Mouse (Mus musculus) central nervous system, embryonic 14 days (tissue): ENCODE results near the gene Gm6526. TPM values are rescaled to one million over a fixed set of nuclear protein-coding genes. Genes with fewer than 3 reads are reported as not detected.

ENCODE experiments used
- polyA plus RNA-seq: library from polyadenylated mRNA; depleted of rRNA; stranded (reverse); fragments of >200 nt; gene quantifications from 2 replicates; pipeline ENCODE4 v1.2.3, GENCODE M21; 2012; rRNA removed

Gm6526 gene
- not detected in 2 replicates for polyA plus RNA-seq

GRCm38 (mm10) chr14:43747566-43747965 is at the start of gene Gm6526:
Gene Gm6526 (plus strand): TSS chr14:43747866.

GRCm38 (mm10) chr14:43727385-43727784 is 20.3 kb upstream of the Gm6526 start, which contains the start of gene Gm16506:
Gene Gm16506 (minus strand): TSS chr14:43727485.

GRCm38 (mm10) chr14:43784645-43785044 is 37.0 kb downstream of the Gm6526 start, which contains the start of gene Gm8180:
Gene Gm8180 (minus strand): TSS chr14:43784745.

Other genes starting within 250 kb of the Gm6526 start
- not detected in 2 replicates for gene Gm5799, start 204.3 kb upstream of the Gm6526 start, polyA plus RNA-seq
- not detected in 2 replicates for gene Gm17654, start 168.7 kb upstream of the Gm6526 start, polyA plus RNA-seq
- gene Gm10375, start 139.9 kb upstream of the Gm6526 start, polyA plus RNA-seq, result not detected in 2 replicates
- gene Gm8165, start 70.7 kb upstream of the Gm6526 start, polyA plus RNA-seq, result not detected in 2 replicates
- gene Gm7324, start 50.0 kb upstream of the Gm6526 start, polyA plus RNA-seq, result 0.69 and 0.75 TPM in 2 replicates
- not detected in 2 replicates for gene Gm16506, start 20.4 kb upstream of the Gm6526 start, polyA plus RNA-seq
- not detected in 2 replicates for gene Gm8180, start 36.9 kb downstream of the Gm6526 start, polyA plus RNA-seq
- 0.16 and 0.19 TPM in 2 replicates for gene Ear1, start 127.7 kb downstream of the Gm6526 start, polyA plus RNA-seq
- gene Ear10, start 175.7 kb downstream of the Gm6526 start, polyA plus RNA-seq, result not detected in 2 replicates
- 8.5 and 10.7 TPM in 2 replicates for gene Gm8113, start 177.5 kb downstream of the Gm6526 start, polyA plus RNA-seq
- gene Ang5, start 209.2 kb downstream of the Gm6526 start, polyA plus RNA-seq, result not detected in 2 replicates